Mouse (Mus musculus) heart, postnatal 0 days (tissue): ENCODE data around the gene Cd177.

ENCODE experiments used
- CTCF ChIP-seq: IDR thresholded peaks from 2 replicates; pipeline ENCODE4 v1.5.1; 2016; ENCODE audit warnings: antibody characterized with exemption, control low read depth, low read depth
- EP300 ChIP-seq: IDR thresholded peaks from 2 replicates; pipeline ENCODE4 v1.6.1; 2016; ENCODE audit warnings: antibody characterized with exemption, low read depth

DNA sequence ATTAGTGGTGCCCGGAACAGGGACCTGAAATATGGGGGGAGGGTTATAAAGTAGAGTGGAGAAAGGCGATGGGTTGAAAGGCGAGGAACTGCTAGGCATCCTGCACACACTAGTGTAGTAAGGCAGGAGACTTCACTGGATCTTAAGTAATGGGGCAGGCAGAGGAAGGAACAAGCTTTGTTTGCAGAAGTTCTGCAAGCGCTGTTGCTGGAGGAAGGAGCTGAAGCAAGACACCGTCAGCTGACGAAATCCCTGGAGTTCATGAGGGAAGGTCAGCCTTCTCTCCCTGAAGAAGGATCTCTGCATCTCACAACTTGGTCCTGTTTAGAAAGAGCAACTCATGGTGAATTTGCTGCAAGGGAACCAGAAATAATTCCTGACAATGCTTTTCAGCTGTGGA is 45.1 kb downstream of the Cd177 start:
- TF ChIP-seq CTCF (no peak), EP300 (no peak)
